Comparison of ENCODE assay signal across 8 mouse cellular contexts in the genomic region with DNA sequence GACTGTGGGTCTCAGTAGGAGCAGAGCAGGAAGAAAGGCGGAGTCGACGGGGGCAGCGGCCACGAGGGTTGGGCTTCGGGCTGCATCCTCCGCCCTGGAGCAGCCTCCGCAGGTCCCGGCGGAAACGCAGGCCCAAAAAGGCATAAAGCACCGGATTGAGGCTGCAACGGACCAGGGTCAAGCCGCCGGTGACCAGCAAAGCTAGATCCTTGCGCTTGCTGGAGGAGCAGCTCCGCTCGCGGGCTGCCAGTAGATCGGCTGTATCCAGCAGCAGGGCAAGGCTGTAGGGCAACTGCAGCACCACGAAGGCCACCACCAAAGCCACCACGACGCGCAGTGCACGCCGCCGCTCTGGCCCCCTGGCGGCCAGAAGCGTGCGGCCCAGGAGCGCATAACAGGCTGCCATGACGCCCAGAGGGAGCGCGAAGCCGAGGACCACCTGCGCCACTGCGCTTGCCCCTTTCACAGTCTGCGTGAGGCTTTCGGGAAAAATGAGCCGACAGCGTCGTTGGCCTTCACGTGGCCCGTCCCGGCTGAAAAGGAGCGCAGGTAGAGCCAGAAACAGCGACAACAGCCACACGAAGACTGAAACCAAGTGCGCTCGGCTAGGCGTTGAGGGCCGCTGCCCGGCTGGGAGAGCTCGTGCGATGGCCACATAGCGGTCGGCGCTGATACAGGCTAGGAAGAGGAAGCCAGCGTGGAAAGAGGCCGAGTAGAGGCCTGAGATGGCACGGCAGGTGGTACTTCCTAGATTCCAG. TPM values are rescaled to one million over a fixed set of nuclear protein-coding genes. Genes with fewer than 3 reads are reported as not detected.
DNase-seq lines count a peak whose midpoint lies in the region; ATAC-seq and TF ChIP-seq lines count a peak whose summit lies in the region.

No protein-coding gene starts in this region.

- 1% methylated on average over 61 of the region's 61 CpGs for WGBS in bone marrow, adult 2 months
- WGBS in heart, embryonic 15.5 days, result 3% methylated on average over 61 of the region's 61 CpGs
- 1% methylated on average over 61 of the region's 61 CpGs for WGBS in kidney, embryonic 16.5 days
- WGBS in lung, adult 2 months, result 3% methylated on average over 61 of the region's 61 CpGs
- WGBS in neural tube, embryonic 13.5 days, result under 1% methylated on average over 61 of the region's 61 CpGs

- peaks cover 2% of the 10 kb centered on the region; the same call in 1 of the 2 replicates for H3K4me1 ChIP-seq in bone marrow, adult 2 months (ENCODE audit: control insufficient read depth, insufficient read depth, low read length)
- H3K4me1 ChIP-seq in heart, embryonic 15.5 days (replicated peaks), result peaks cover 71% of the 10 kb centered on the region
- H3K4me1 ChIP-seq in kidney, embryonic 16.5 days (ENCODE audit: insufficient read depth, low read length), result peaks cover 73% of the 10 kb centered on the region
- H3K4me1 ChIP-seq in lung, adult 2 months (ENCODE audit: control insufficient read depth, insufficient read depth, low read length), result peaks cover 18% of the 10 kb centered on the region
- peaks cover 89% of the 10 kb centered on the region for H3K4me1 ChIP-seq in neural tube, embryonic 13.5 days (replicated peaks)

- ATAC-seq in erythroblast, adult 5-6 weeks (replicated peaks; ENCODE audit: low FRiP score, poor library complexity, severe bottlenecking), result peak; percentile 77
- peak; percentile 37 for ATAC-seq in heart, embryonic 15.5 days (replicated peaks; ENCODE audit: insufficient number of reproducible peaks, insufficient read depth, low FRiP score, low read depth)
- ATAC-seq in kidney, embryonic 16.5 days (ENCODE audit: low FRiP score, low TSS enrichment), result peak; percentile 67
- peak; percentile 40 for ATAC-seq in neural tube, embryonic 13.5 days (ENCODE audit: low read depth)

- peaks cover 30% of the 10 kb centered on the region for H3K27me3 ChIP-seq in heart, embryonic 15.5 days
- H3K27me3 ChIP-seq in kidney, embryonic 16.5 days (ENCODE audit: insufficient read depth, low read length), result peaks cover 20% of the 10 kb centered on the region
- H3K27me3 ChIP-seq in neural tube, embryonic 13.5 days, result peaks cover 60% of the 10 kb centered on the region

- peak; percentile 86 for TF ChIP-seq CTCF in bone marrow, adult 2 months (IDR thresholded peaks at IDR 0.05; ENCODE audit: control insufficient read depth, insufficient read depth, low read length)
- TF ChIP-seq CTCF in lung, adult 2 months (IDR thresholded peaks at IDR 0.05; ENCODE audit: insufficient read depth, low read length), result peak; percentile 62

- peak overlapping the region; percentile 71 for H3K4me2 ChIP-seq in heart, embryonic 15.5 days
- peak overlapping the region; percentile 96 for H3K4me2 ChIP-seq in kidney, embryonic 16.5 days (replicated peaks; ENCODE audit: low read depth, low read length)
- peak overlapping the region; percentile 66 for H3K4me2 ChIP-seq in neural tube, embryonic 13.5 days

- peak; percentile 67 to 71 for DNase-seq in CD8-positive naive resting alpha-beta T cell, adult 2 months (ENCODE audit: low read depth in 2 of 2, low spot score in 2 of 2)
- DNase-seq in lung, adult 2 months, result peak; percentile 75
- DNase-seq in thymus, postnatal 10 days (ENCODE audit: low spot score in 2 of 2), result peak; percentile 62 to 78

- TF ChIP-seq POLR2A in bone marrow, adult 2 months (IDR thresholded peaks at IDR 0.05; ENCODE audit: borderline replicate concordance, control insufficient read depth, low read depth, low read length), result no peak; the same call in 1 of the 2 replicates
- TF ChIP-seq POLR2A in lung, adult 2 months (IDR thresholded peaks at IDR 0.05; ENCODE audit: borderline replicate concordance, extremely low read depth, low read depth, low read length), result peak; percentile 38; the same call in 1 of the 2 replicates

- peak overlapping the region; percentile 59 for H3K9ac ChIP-seq in heart, embryonic 15.5 days
- peak overlapping the region; percentile 70 for H3K9ac ChIP-seq in kidney, embryonic 16.5 days (replicated peaks; ENCODE audit: low read length)
- peak overlapping the region; percentile 67 for H3K9ac ChIP-seq in neural tube, embryonic 13.5 days

- peak overlapping the region; percentile 53 for H3K4me3 ChIP-seq in bone marrow, adult 2 months (replicated peaks; ENCODE audit: control insufficient read depth, low read depth, low read length)
- peak overlapping the region; percentile 39 for H3K4me3 ChIP-seq in heart, embryonic 15.5 days
- H3K4me3 ChIP-seq in kidney, embryonic 16.5 days (ENCODE audit: low read length), result peak overlapping the region; percentile 46
- peak overlapping the region; percentile 37 for H3K4me3 ChIP-seq in lung, adult 2 months (replicated peaks; ENCODE audit: extremely low read depth, low read depth, low read length)
- peak overlapping the region; percentile 39 for H3K4me3 ChIP-seq in neural tube, embryonic 13.5 days

- H3K27ac ChIP-seq in bone marrow, adult 2 months (ENCODE audit: control insufficient read depth, insufficient read depth, low read depth, low read length, poor library complexity), result no peak overlapping the region; the same call in 1 of the 2 replicates
- peak overlapping the region; percentile 81 for H3K27ac ChIP-seq in heart, embryonic 15.5 days
- H3K27ac ChIP-seq in kidney, embryonic 16.5 days (ENCODE audit: low read length), result peak overlapping the region; percentile 93
- peak overlapping the region; percentile 75 for H3K27ac ChIP-seq in neural tube, embryonic 13.5 days (replicated peaks)

- no peaks in the 10 kb centered on the region for H3K9me3 ChIP-seq in heart, embryonic 15.5 days (replicated peaks)
- no peaks in the 10 kb centered on the region for H3K9me3 ChIP-seq in kidney, embryonic 16.5 days (ENCODE audit: low read length)
- H3K9me3 ChIP-seq in neural tube, embryonic 13.5 days, result no peaks in the 10 kb centered on the region

- H3K36me3 ChIP-seq in heart, embryonic 15.5 days, result no peaks in the 10 kb centered on the region
- no peaks in the 10 kb centered on the region for H3K36me3 ChIP-seq in kidney, embryonic 16.5 days (ENCODE audit: insufficient read depth, low read length)
- no peaks in the 10 kb centered on the region for H3K36me3 ChIP-seq in neural tube, embryonic 13.5 days

RNA-seq across cellular contexts. Expression of gene Ccr10, which starts 1.4 kb away (rescaled TPM):
- polyA plus RNA-seq in bone marrow, adult 2 months (2011; ENCODE audit: insufficient read depth, insufficient read length, low replicate concordance, missing spikeins), result not detected in 2 replicates
- 0.63 TPM in 1 of 2 replicates, not detected in the other for total RNA-seq in erythroblast, adult 5-6 weeks (2015; ENCODE audit: low replicate concordance)
- not detected in 2 replicates for total RNA-seq in erythroblast, adult 5-6 weeks (2017; ENCODE audit: low replicate concordance)
- polyA plus RNA-seq in heart, embryonic 15.5 days (2015; fragmentation: Nextera tagmentation; extraction: Ambion mirVana), result 0.28 and 0.38 TPM in 2 replicates
- polyA plus RNA-seq in kidney, embryonic 16.5 days (2015; fragmentation: Nextera tagmentation; extraction: Ambion mirVana), result 0.50 and 0.76 TPM in 2 replicates
- polyA plus RNA-seq in lung, adult 2 months (2012; rRNA removed), result 0.45 and 0.62 TPM in 2 replicates
- 0.40 and 0.91 TPM in 2 replicates for polyA plus RNA-seq in neural tube, embryonic 13.5 days (2015; fragmentation: Nextera tagmentation; extraction: Ambion mirVana)

RNA-seq across cellular contexts. Expression of gene Plekhh3, which starts 2.7 kb away (rescaled TPM):
- polyA plus RNA-seq in bone marrow, adult 2 months (2011; ENCODE audit: insufficient read depth, insufficient read length, low replicate concordance, missing spikeins), result 2.0 and 2.1 TPM in 2 replicates
- total RNA-seq in erythroblast, adult 5-6 weeks (2015; ENCODE audit: low replicate concordance), result not detected in 2 replicates
- 1.1 TPM in 1 of 2 replicates, not detected in the other for total RNA-seq in erythroblast, adult 5-6 weeks (2017; ENCODE audit: low replicate concordance)
- polyA plus RNA-seq in heart, embryonic 15.5 days (2015; fragmentation: Nextera tagmentation; extraction: Ambion mirVana), result 10.5 and 13.6 TPM in 2 replicates
- polyA plus RNA-seq in kidney, embryonic 16.5 days (2015; fragmentation: Nextera tagmentation; extraction: Ambion mirVana), result 18.7 and 19.2 TPM in 2 replicates
- polyA plus RNA-seq in lung, adult 2 months (2012; rRNA removed), result 41.2 and 47.4 TPM in 2 replicates
- 10.3 and 13.0 TPM in 2 replicates for polyA plus RNA-seq in neural tube, embryonic 13.5 days (2015; fragmentation: Nextera tagmentation; extraction: Ambion mirVana)

RNA-seq across cellular contexts. Expression of gene Cntnap1, which starts 3.5 kb away (rescaled TPM):
- 0.54 and 1.5 TPM in 2 replicates for polyA plus RNA-seq in bone marrow, adult 2 months (2011; ENCODE audit: insufficient read depth, insufficient read length, low replicate concordance, missing spikeins)
- total RNA-seq in erythroblast, adult 5-6 weeks (2015; ENCODE audit: low replicate concordance), result 0.58 and 0.63 TPM in 2 replicates
- 0.17 TPM in 1 of 2 replicates, not detected in the other for total RNA-seq in erythroblast, adult 5-6 weeks (2017; ENCODE audit: low replicate concordance)
- polyA plus RNA-seq in heart, embryonic 15.5 days (2015; fragmentation: Nextera tagmentation; extraction: Ambion mirVana), result 0.50 and 0.85 TPM in 2 replicates
- polyA plus RNA-seq in kidney, embryonic 16.5 days (2015; fragmentation: Nextera tagmentation; extraction: Ambion mirVana), result 2.2 TPM in 2 replicates
- 2.6 and 2.7 TPM in 2 replicates for polyA plus RNA-seq in lung, adult 2 months (2012; rRNA removed)
- 4.6 and 5.1 TPM in 2 replicates for polyA plus RNA-seq in neural tube, embryonic 13.5 days (2015; fragmentation: Nextera tagmentation; extraction: Ambion mirVana)

RNA-seq across cellular contexts. Expression of gene Tubg2, which starts 18.1 kb away (rescaled TPM):
- 3.4 TPM in 1 of 2 replicates, not detected in the other for polyA plus RNA-seq in bone marrow, adult 2 months (2011; ENCODE audit: insufficient read depth, insufficient read length, low replicate concordance, missing spikeins)
- not detected in 2 replicates for total RNA-seq in erythroblast, adult 5-6 weeks (2015; ENCODE audit: low replicate concordance)
- not detected in 2 replicates for total RNA-seq in erythroblast, adult 5-6 weeks (2017; ENCODE audit: low replicate concordance)
- polyA plus RNA-seq in heart, embryonic 15.5 days (2015; fragmentation: Nextera tagmentation; extraction: Ambion mirVana), result 2.7 and 3.4 TPM in 2 replicates
- 4.2 and 4.5 TPM in 2 replicates for polyA plus RNA-seq in kidney, embryonic 16.5 days (2015; fragmentation: Nextera tagmentation; extraction: Ambion mirVana)
- polyA plus RNA-seq in lung, adult 2 months (2012; rRNA removed), result 2.4 and 3.2 TPM in 2 replicates
- 35.5 and 38.9 TPM in 2 replicates for polyA plus RNA-seq in neural tube, embryonic 13.5 days (2015; fragmentation: Nextera tagmentation; extraction: Ambion mirVana)

RNA-seq across cellular contexts. Expression of gene Ezh1, which starts 52.5 kb away (rescaled TPM):
- polyA plus RNA-seq in bone marrow, adult 2 months (2011; ENCODE audit: insufficient read depth, insufficient read length, low replicate concordance, missing spikeins), result 21.2 and 35.8 TPM in 2 replicates
- total RNA-seq in erythroblast, adult 5-6 weeks (2015; ENCODE audit: low replicate concordance), result 161 and 177 TPM in 2 replicates
- total RNA-seq in erythroblast, adult 5-6 weeks (2017; ENCODE audit: low replicate concordance), result 208 and 251 TPM in 2 replicates
- 13.3 and 15.0 TPM in 2 replicates for polyA plus RNA-seq in heart, embryonic 15.5 days (2015; fragmentation: Nextera tagmentation; extraction: Ambion mirVana)
- 25.1 and 29.5 TPM in 2 replicates for polyA plus RNA-seq in kidney, embryonic 16.5 days (2015; fragmentation: Nextera tagmentation; extraction: Ambion mirVana)
- polyA plus RNA-seq in lung, adult 2 months (2012; rRNA removed), result 38.9 and 50.1 TPM in 2 replicates
- 15.4 and 17.9 TPM in 2 replicates for polyA plus RNA-seq in neural tube, embryonic 13.5 days (2015; fragmentation: Nextera tagmentation; extraction: Ambion mirVana)
